Mouse (Mus musculus) neutrophil, adult 5-6 weeks (primary cell): ENCODE results near the gene Zscan5b. TPM values are rescaled to one million over a fixed set of nuclear protein-coding genes. Genes with fewer than 3 reads are reported as not detected.
"Not testable (repeated sequence)": the region's sequence is repeated elsewhere in the genome, so short reads cannot be mapped to it uniquely, and the experiment has no call there.

Experiments
- ATAC-seq: fragments of 151-379, 151-347 bp; 2 replicates; pipeline ENCODE4 v1.8.0; 2017; ENCODE audit warnings: mild to moderate bottlenecking, moderate TSS enrichment; ENCODE audit not compliant: insufficient number of reproducible peaks, poor library complexity, low FRiP score, severe bottlenecking; ENCODE audit errors: extremely low read depth
- total RNA-seq: library from RNA; stranded (forward); fragments of 200-1000 nt; gene quantifications from 2 replicates; pipeline ENCODE4 v1.2.3, GENCODE M21; 2017

Zscan5b gene
- total RNA-seq = not detected in 2 replicates

GRCm38 (mm10) chr7:6221978-6222377, at the start of gene Zscan5b:
Zscan5b (plus strand) TSS chr7:6222278.
- ATAC-seq = no peak

- ATAC-seq = no peak
Observed at GRCm38 (mm10) chr7:6172674-6173244, 49.3 kb upstream of the Zscan5b start.

GRCm38 (mm10) chr7:6173872-6174271, 48.2 kb upstream of the Zscan5b start:
- no peak for ATAC-seq

- ATAC-seq = not testable (repeated sequence)
Observed at GRCm38 (mm10) chr7:6174365-6174987, 47.6 kb upstream of the Zscan5b start.

- ATAC-seq = no peak
Observed at GRCm38 (mm10) chr7:6179013-6179412, 43.1 kb upstream of the Zscan5b start.

- ATAC-seq = no peak
Observed at GRCm38 (mm10) chr7:6182882-6183281, 39.2 kb upstream of the Zscan5b start.

GRCm38 (mm10) chr7:6183802-6184201, 38.3 kb upstream of the Zscan5b start:
- ATAC-seq = no peak

- ATAC-seq = no peak
Observed at GRCm38 (mm10) chr7:6184521-6184920, 37.6 kb upstream of the Zscan5b start.

GRCm38 (mm10) chr7:6185391-6185790, 36.7 kb upstream of the Zscan5b start:
- no peak for ATAC-seq

- no peak for ATAC-seq
Observed at GRCm38 (mm10) chr7:6186176-6186575, 35.9 kb upstream of the Zscan5b start.

GRCm38 (mm10) chr7:6186756-6187155, 35.3 kb upstream of the Zscan5b start:
- no peak for ATAC-seq

GRCm38 (mm10) chr7:6189542-6189941, 32.5 kb upstream of the Zscan5b start:
- no peak for ATAC-seq

GRCm38 (mm10) chr7:6191376-6191775, 30.7 kb upstream of the Zscan5b start:
- ATAC-seq = peak; percentile 56; the same call in 1 of the 2 replicates

GRCm38 (mm10) chr7:6194129-6194528, 27.9 kb upstream of the Zscan5b start:
- ATAC-seq = peak; percentile 66

- ATAC-seq = no peak
Observed at GRCm38 (mm10) chr7:6195777-6196176, 26.3 kb upstream of the Zscan5b start.

GRCm38 (mm10) chr7:6196790-6197189, 25.3 kb upstream of the Zscan5b start, which contains the start of gene Galp:
Galp (plus strand) TSS chr7:6197090.
- ATAC-seq = no peak

GRCm38 (mm10) chr7:6204200-6204599, 17.9 kb upstream of the Zscan5b start:
- no peak for ATAC-seq

- no peak for ATAC-seq
Observed at GRCm38 (mm10) chr7:6213144-6213543, 8.9 kb upstream of the Zscan5b start.

- ATAC-seq = not testable (repeated sequence)
Observed at GRCm38 (mm10) chr7:6214691-6215090, 7.4 kb upstream of the Zscan5b start.

GRCm38 (mm10) chr7:6220147-6220546, 1.9 kb upstream of the Zscan5b start:
- no peak for ATAC-seq

- not testable (repeated sequence) for ATAC-seq
Observed at GRCm38 (mm10) chr7:6228491-6228890, 6.4 kb downstream of the Zscan5b start.
